Mouse (Mus musculus): ENCODE results near the gene Arhgdib.

Arhgdib gene

DNA sequence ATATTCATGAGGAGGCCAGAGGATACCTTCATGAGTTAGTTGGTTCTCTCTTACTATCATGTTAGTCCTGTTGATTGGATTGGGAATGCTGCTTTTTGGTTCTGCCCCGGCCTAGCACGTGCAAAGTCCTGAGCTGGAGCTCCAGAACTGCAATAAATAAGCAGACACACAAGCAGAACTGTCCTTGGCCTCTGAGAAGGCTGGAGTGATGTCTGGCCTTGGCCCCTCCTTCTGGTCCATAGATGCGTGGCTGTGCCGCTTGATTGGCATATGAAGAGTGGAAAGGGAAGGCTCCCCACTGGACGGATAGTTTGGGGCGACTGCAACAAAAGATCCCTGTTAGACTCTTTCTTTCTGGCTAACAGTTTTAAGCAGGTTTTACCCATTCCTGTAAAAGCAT, 52.6 kb downstream of the Arhgdib start:
- WGBS, result 85% methylated on average over 6 of the region's 6 CpGs

DNA sequence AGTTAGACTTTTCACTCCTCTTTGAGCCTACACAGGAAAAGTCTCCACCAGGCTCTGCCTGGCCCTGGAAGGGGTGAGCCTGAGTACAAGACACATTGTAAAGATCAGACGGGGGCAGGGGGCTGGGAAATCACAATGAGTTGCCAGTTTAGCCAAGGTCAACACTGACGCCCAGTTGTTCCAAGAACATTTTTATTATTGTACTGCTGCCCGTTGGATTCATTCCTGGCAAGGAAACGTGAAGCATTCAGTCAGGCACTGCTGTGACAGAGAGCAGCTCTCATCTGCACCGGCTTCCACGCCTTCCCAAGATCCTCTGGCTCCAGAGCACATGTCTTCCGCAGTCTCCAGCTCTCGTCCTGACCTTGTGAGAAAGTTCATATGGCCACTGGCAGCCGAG, 53.8 kb downstream of the Arhgdib start:
- 55% methylated on average over 9 of the region's 9 CpGs for WGBS

DNA sequence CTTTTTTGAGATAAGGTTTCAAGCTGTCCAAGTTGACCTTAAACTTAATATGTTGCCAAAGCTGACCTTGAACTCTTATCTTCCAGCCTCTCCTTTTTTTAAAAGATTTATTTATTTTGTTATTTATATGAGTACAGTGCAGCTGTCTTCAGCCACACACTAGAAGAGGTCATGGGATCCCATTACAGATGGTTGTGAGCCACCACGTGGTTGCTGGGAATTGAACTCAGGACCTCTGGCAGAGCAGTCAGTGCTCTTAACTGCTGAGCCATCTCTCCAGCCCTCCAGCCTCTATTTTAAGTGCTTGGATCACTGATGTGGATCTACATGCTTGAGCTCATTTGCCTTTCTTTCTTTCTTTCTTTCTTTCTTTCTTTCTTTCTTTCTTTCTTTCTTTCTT, 56.9 kb downstream of the Arhgdib start:
- WGBS, result 66% methylated on average over 1 of the region's 1 CpGs

DNA sequence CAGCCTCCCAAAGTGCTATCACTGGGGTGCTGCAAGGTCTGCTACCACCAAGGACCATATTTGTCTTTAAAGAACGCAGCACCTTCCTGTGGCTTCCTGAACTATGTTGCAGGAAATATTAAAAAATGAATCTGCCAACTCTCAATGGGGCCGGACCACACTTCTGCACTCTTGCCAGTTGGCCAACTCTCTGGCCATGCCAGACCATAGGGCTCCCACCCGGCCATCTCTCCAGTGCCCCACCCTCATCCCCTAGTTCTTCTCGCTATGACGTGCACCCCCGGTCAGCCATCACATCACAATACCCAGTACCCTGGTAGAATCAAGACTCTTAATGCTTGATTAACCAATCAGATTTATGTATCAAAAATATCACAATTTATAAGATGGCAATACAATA, 57.7 kb downstream of the Arhgdib start:
- WGBS, result 95% methylated on average over 6 of the region's 6 CpGs

DNA sequence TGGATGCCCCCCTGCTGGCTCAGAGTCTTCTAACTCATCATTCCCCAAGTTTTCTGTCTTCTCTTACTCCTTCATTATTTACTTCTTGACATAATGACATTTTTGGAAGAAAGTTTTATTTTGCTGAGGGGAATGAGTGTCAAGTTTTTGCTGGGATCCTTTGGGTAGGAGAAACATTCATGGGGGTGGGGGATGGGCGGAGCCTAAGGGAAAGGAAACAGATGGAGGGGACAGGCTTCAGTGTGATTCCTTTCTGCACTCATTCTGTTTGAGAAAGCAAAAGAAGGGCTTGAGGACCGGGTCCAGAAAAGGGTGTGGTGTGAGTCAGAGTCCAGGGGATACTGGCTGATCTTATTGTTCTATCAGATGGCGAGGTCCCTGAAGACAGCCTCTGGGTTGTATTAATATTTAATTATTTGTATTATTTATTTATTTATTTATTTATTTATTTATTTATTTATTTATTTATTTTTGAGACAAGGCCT, 58.2 kb downstream of the Arhgdib start:
- 85% methylated on average over 3 of the region's 3 CpGs for WGBS

DNA sequence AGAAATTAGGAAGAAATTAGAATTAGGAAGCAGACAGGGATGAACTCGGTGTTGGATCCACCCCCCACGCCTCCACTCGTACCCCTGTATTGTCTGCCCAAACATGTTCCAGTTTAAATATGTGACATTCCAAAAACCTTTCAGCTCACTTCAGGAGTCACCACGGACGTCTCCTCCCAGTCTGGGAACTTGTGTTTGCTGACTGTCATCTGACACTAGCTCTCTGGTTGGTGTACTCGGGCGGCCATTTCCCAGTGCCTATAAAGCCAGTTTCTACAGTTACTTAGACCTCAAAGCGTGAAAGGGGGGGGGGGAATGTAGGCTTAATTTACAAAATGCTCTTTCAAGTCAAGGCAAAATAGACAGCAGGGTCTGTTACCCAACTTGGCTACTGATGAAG, 60.0 kb downstream of the Arhgdib start:
- 84% methylated on average over 8 of the region's 8 CpGs for WGBS

DNA sequence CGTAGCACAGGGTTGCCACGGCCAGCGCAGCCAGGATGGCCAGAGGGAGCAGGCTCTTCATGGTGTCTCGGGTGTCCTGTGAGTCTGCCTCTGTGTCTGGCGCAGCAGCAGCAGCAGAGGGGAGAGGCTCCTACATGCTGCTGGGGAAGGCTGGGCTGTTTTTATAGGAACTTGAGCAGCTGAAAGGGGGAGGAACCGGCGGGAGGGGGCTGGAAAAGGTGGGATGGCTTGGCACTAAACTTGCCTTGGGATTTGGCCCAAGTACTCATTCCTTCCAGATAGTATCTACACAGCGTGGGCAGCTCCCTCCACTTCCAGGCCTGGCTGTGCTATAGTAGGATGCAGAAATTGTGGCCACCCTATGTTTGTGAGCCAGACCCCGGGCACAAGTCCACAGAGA, 66.0 kb downstream of the Arhgdib start, which contains the start of gene Mgp:
Gene Mgp, minus strand, starts transcription at position 154 of the 400 bp plus-strand sequence.
- 34% methylated on average over 9 of the region's 9 CpGs for WGBS

DNA sequence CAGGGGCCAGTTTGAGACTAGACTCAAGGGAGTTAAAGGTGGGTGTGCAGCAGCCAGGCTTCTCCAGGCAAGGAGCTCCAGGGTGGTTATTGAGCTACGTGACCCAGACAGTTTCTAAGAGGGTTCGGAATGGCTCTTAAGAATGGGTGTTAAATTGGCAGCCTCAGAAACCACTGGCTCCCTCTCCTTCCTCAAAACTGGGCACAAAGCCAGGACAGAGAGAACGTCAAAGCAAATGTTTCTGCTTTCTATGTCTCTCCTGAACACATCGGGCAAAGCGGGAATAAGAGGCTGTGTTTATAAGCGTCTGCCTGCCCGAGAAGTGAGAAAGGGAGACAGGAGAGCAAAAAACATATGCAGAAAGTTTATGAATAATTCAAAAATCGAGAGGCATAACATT, 67.1 kb downstream of the Arhgdib start:
- 19% methylated on average over 8 of the region's 8 CpGs for WGBS

Data from cerebral cortex, adult 2 months (tissue).